Mouse (Mus musculus) heart, adult 2 months (tissue): ENCODE measurements around the gene Mab21l3. TPM values are rescaled to one million over a fixed set of nuclear protein-coding genes. Genes with fewer than 3 reads are reported as not detected.

ENCODE experiments used
- DNase-seq, 2 experiments: peaks; one replicate each; pipeline ENCODE4 v3.0.0; 2021
- H3K27ac ChIP-seq: fragments of 200-600 bp; 2 replicates; pipeline ENCODE4 v1.8.1; 2022
- H3K27me3 ChIP-seq: fragments of 200-500 bp; 2 replicates; pipeline ENCODE4 v1.6.1; 2012; ENCODE audit warnings: mild to moderate bottlenecking, low read length, inconsistent platforms, mixed read lengths; ENCODE audit not compliant: control insufficient read depth, insufficient read depth
- H3K36me3 ChIP-seq: fragments of 200-500 bp; 2 replicates; pipeline ENCODE4 v1.6.1; 2012; ENCODE audit warnings: low read length, inconsistent platforms; ENCODE audit not compliant: control insufficient read depth, insufficient read depth
- H3K4me1 ChIP-seq: fragments of 200-500 bp; 2 replicates; pipeline ENCODE4 v1.6.1; 2011; ENCODE audit warnings: low read length; ENCODE audit not compliant: control insufficient read depth, insufficient read depth
- H3K4me3 ChIP-seq: fragments of 200-600 bp; 2 replicates; pipeline ENCODE4 v1.8.1; 2022
- H3K79me2 ChIP-seq: fragments of 200-500 bp; replicated peaks from 2 replicates; pipeline ENCODE4 v1.6.1; 2012; ENCODE audit warnings: mild to moderate bottlenecking, inconsistent platforms, low read length, moderate library complexity, mixed read lengths; ENCODE audit not compliant: control insufficient read depth, insufficient read depth
- H3K9ac ChIP-seq: fragments of 200-500 bp; 2 replicates; pipeline ENCODE4 v1.6.1; 2012; ENCODE audit warnings: low read depth, mild to moderate bottlenecking, control low read depth, inconsistent platforms, low read length, mixed read lengths
- CTCF ChIP-seq: fragments of 200-600 bp; IDR thresholded peaks from 2 replicates; pipeline ENCODE4 v1.8.1; 2022; ENCODE audit warnings: antibody characterized with exemption, mild to moderate bottlenecking, moderate library complexity
- EP300 ChIP-seq: fragments of 200-500 bp; IDR thresholded peaks from 2 replicates; pipeline ENCODE4 v1.6.1; 2011; ENCODE audit warnings: low read depth, low read length, control low read depth; ENCODE audit not compliant: insufficient read depth
- POLR2A ChIP-seq: fragments of 200-500 bp; IDR thresholded peaks from 2 replicates; pipeline ENCODE4 v1.6.1; 2011; ENCODE audit warnings: mild to moderate bottlenecking, low read depth, low read length, control low read depth; ENCODE audit not compliant: insufficient read depth
- WGBS: fragments of 180-500 bp; shearing (Covaris S2); methylation state at CpG from one replicate; pipeline ENCODE4 v1.1.7; 2018; 5-methylcytosine and 5-hydroxymethylcytosine counted together
- intact Hi-C: fragments of 180-260 bp; cut with DNase I; formaldehyde crosslinking; loops from one replicate; pipeline ENCODE4 v1.15.1; 2025
- polyA plus RNA-seq: library from polyadenylated mRNA; depleted of rRNA; stranded (reverse); fragments of >200 nt; gene quantifications from 2 replicates; pipeline ENCODE4 v1.2.3, GENCODE M21; 2012
- total RNA-seq, 2 experiments: library from RNA; stranded (reverse); gene quantifications; 2 replicates each; pipeline ENCODE4 v1.2.3; 2021

The Mab21l3 gene
- total and polyA plus RNA-seq, 3 experiments: 0.16 TPM; not detected in 2

DNA sequence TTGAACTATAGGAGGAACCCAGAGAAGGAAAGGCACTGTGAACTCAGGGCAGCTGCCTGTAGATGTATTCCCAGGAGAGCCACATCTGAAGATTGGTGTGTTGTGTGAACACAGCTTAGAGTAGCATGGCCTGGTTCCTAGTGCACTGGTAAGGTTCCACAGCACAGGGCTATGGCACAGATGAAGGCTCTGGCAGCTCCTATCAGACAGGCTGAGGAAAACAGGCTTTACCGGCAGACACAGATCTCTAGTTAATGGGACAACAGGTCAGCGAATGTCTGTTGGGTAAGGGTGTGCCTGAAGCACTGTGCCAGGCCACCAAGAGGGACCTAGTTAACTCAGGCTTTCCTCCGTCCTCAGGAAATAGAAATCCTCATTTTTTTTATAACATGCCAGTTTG is 11.8 kb downstream of the Mab21l3 start:
- no peak for DNase-seq
- Histone ChIP-seq H3K4me3 (no peak overlapping the region), H3K79me2 (no peaks in the 10 kb centered on the region), H3K9ac (no peak overlapping the region), H3K27ac (no peak overlapping the region), H3K27me3 (no peaks in the 10 kb centered on the region), H3K36me3 (no peaks in the 10 kb centered on the region), H3K4me1 (no peaks in the 10 kb centered on the region)
- TF ChIP-seq EP300 (no peak), POLR2A (no peak), CTCF (no peak)
- intact Hi-C loops: no loop called here
- WGBS: 87% methylated on average over 3 of the region's 3 CpGs

DNA sequence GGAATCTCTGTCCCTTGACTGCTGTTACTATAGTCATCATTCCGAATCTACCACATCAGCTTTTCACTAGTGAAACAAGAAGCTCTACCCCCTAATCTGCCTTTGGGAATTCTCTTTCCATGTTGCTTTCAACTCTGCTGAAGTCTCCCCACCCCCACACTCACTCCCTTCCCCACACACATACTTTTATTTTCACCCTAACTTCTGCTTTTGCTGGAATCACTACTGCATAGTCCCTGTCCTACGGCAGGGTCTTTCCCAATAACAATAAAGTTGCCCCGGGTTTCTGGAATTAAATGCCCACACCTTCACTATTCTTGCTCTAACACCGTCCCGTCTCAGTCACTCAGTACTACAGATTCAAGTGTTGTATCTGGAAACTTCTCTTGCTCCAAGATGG is 12.2 kb downstream of the Mab21l3 start:
- no peak overlapping the region for H3K27ac ChIP-seq
- H3K27me3 ChIP-seq: no peaks in the 10 kb centered on the region
- 74% methylated on average over 5 of the region's 5 CpGs for WGBS
- intact Hi-C loops: no loop called here
- H3K79me2 ChIP-seq: no peaks in the 10 kb centered on the region
- H3K4me3 ChIP-seq: no peak overlapping the region
- H3K9ac ChIP-seq: 0 out of 2 replicates have a peak overlapping the region, but pooled peaks have one; percentile 10
- no peak for TF ChIP-seq CTCF
- no peak for TF ChIP-seq EP300
- TF ChIP-seq POLR2A: no peak
- H3K36me3 ChIP-seq: no peaks in the 10 kb centered on the region
- no peaks in the 10 kb centered on the region for H3K4me1 ChIP-seq
- no peak for DNase-seq

DNA sequence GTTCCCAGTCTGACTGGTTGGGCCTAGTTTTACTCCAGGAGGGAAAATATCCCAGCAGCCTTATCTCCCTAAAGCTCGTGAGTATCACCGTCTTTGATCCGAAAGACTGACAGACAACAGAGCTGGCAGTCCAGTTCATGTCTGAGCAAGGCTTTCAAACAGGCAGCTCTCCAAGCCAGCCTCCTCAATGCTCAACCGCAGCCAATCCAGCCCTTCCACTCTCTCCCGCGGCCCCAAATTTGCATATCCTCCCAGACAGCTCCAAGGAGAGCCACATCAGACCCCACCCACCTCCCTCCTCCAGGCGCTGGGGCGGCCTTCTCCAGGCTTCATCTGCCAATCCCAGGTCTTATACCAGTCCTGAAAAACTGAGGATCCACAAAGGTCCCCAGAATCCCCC is 12.7 kb downstream of the Mab21l3 start:
- Histone ChIP-seq H3K79me2 (no peaks in the 10 kb centered on the region), H3K4me3 (no peak overlapping the region), H3K27me3 (no peaks in the 10 kb centered on the region), H3K9ac (no peak overlapping the region), H3K27ac (no peak overlapping the region), H3K36me3 (no peaks in the 10 kb centered on the region), H3K4me1 (no peaks in the 10 kb centered on the region)
- peak; percentile 69 to 80 for DNase-seq
- intact Hi-C loops: no loop called here
- TF ChIP-seq EP300: no peak
- no peak for TF ChIP-seq POLR2A
- no peak for TF ChIP-seq CTCF
- WGBS: 6% methylated on average over 8 of the region's 8 CpGs

DNA sequence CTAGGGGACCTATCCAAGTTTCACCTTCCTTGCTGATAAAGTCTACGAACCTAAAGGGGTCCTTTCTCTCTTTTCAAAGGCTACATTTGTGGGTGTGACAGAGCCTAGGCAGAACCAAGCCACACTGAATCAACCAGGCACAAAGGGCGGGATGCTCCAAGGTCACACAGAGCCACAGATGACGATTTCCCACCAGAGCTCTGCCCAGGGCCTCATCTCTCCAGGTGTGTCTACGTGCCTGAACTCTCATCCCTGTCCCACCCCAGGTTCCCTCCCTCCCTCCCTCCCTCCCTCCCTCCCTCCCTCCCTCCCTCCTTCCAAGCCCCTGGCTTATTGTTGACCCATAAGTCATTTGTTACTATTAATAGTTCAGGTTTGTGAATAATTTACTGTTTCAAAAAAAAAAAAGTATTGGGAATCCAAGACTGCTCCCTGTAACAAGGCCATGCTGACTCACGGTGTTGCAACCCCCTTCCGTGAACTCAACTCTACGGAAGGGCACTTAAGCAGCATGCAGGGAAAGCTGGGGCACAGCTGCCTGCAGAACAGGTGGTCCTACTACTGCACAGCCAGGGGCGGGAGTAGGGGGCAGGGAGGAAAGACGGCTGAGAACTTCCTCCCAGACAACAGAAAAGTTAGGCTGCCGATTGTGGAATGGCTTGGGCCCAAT is 17.4 kb downstream of the Mab21l3 start:
- no peaks in the 10 kb centered on the region for H3K27me3 ChIP-seq
- TF ChIP-seq EP300: no peak
- no peak for TF ChIP-seq CTCF
- no peak for TF ChIP-seq POLR2A
- no peak overlapping the region for H3K4me3 ChIP-seq
- 58% methylated on average over 10 of the region's 10 CpGs for WGBS
- no peaks in the 10 kb centered on the region for H3K4me1 ChIP-seq
- no peaks in the 10 kb centered on the region for H3K36me3 ChIP-seq
- no peak overlapping the region for H3K9ac ChIP-seq
- H3K79me2 ChIP-seq: no peaks in the 10 kb centered on the region
- no peak for DNase-seq
- intact Hi-C loops: no loop called here
- H3K27ac ChIP-seq: no peak overlapping the region

DNA sequence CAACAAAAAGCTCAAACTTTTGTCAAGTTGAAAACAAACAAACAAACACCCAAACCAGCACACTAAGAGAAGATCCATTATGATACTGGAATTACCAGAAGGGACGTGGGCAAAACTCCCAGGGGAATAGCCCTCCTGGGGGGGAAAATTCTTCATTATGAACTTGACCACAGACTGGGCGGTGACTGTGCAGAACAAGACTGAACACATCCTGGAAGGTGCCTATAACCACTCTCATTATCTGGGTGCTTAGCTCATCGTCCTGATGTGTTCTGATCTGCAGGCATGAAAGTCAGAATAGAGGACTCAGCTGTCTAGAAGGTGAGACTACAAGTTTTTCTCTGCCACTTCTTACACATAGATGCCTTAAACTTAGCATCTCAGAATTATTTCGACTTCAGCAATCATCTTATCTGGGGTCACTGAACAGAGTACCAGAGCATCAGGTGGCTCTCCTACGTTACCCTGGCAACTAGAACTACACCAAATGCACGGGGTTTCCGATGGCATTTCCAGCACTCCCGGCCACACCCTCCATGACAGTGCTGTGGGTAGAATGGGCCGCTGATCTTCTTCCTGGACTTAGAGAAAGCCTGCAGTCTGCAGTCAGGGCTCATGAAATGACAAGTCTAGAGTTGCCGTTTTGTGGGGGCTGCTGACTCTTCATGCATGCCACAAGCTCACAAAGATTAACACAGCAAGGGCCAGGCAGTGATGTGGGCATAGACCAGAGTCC is 18.7 kb downstream of the Mab21l3 start:
- no peak overlapping the region for H3K27ac ChIP-seq
- H3K4me1 ChIP-seq: no peaks in the 10 kb centered on the region
- no peak for TF ChIP-seq POLR2A
- no peak for TF ChIP-seq EP300
- TF ChIP-seq CTCF: no peak
- intact Hi-C loops: no loop called here
- DNase-seq: no peak
- H3K4me3 ChIP-seq: no peak overlapping the region
- H3K9ac ChIP-seq: no peak overlapping the region
- 72% methylated on average over 10 of the region's 10 CpGs for WGBS
- no peaks in the 10 kb centered on the region for H3K27me3 ChIP-seq
- H3K79me2 ChIP-seq: no peaks in the 10 kb centered on the region
- H3K36me3 ChIP-seq: no peaks in the 10 kb centered on the region

DNA sequence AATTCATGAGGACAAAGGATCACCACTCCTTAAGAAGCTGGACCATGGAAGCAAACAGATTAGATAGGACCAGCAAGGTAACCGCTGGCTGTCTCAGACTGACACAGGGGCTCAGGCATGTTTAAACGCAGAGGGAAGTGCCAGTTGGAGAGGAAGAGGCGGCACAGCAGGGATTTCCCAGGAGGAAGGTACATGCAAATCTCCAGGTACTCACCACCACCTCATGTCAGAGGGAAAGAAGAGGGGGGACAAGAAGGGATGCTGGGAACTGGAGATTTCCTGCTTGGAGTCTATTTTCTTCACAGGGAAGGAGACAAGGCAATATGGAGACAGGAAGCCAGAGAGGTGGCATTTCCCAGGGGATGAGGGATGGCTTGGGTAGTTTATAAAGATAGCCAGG is 20.2 kb downstream of the Mab21l3 start:
- H3K79me2 ChIP-seq: no peaks in the 10 kb centered on the region
- no peaks in the 10 kb centered on the region for H3K36me3 ChIP-seq
- 60% methylated on average over 3 of the region's 3 CpGs for WGBS
- H3K27ac ChIP-seq: no peak overlapping the region
- H3K4me1 ChIP-seq: no peaks in the 10 kb centered on the region
- no peak overlapping the region for H3K4me3 ChIP-seq
- H3K27me3 ChIP-seq: no peaks in the 10 kb centered on the region
- intact Hi-C loops: no loop called here
- no peak overlapping the region for H3K9ac ChIP-seq
- TF ChIP-seq EP300: no peak
- no peak for TF ChIP-seq POLR2A
- no peak for TF ChIP-seq CTCF
- no peak for DNase-seq
